Mouse (Mus musculus) C2C12 (cell line): ENCODE results near the gene Sipa1l3. TPM values are rescaled to one million over a fixed set of nuclear protein-coding genes. Genes with fewer than 3 reads are reported as not detected.

Source experiments
- H3K27me3 ChIP-seq: one replicate; pipeline ENCODE4 v1.6.1; 2011; ENCODE audit not compliant: control insufficient read depth, insufficient read depth, insufficient read length
- H3K36me3 ChIP-seq: one replicate; pipeline ENCODE4 v1.6.1; 2011; ENCODE audit not compliant: control insufficient read depth, insufficient read depth
- H3K4me3 ChIP-seq: one replicate; pipeline ENCODE4 v1.5.1; 2011; ENCODE audit warnings: mild to moderate bottlenecking, control low read depth; ENCODE audit not compliant: poor library complexity, insufficient read depth, severe bottlenecking
- H3K79me2 ChIP-seq: one replicate; pipeline ENCODE4 v1.6.1; 2011; ENCODE audit not compliant: control insufficient read depth, insufficient read depth
- H3K79me3 ChIP-seq: one replicate; pipeline ENCODE4 v1.6.1; 2011; ENCODE audit warnings: low read depth, control low read depth
- H3ac ChIP-seq: one replicate; pipeline ENCODE3; 2011; ENCODE audit warnings: low read depth; ENCODE audit not compliant: control insufficient read depth, insufficient read length
- CEBPB ChIP-seq: IDR thresholded peaks from one replicate; pipeline ENCODE4 v1.6.1; 2011; ENCODE audit warnings: low read depth, mild to moderate bottlenecking, control low read depth, moderate library complexity
- CTCF ChIP-seq: IDR thresholded peaks from one replicate; pipeline ENCODE4 v1.5.1; 2011; ENCODE audit not compliant: control insufficient read depth, insufficient read depth, insufficient read length
- FOSL1 ChIP-seq: IDR thresholded peaks from one replicate; pipeline ENCODE4 v1.8.0; 2011; ENCODE audit warnings: mild to moderate bottlenecking, low read length; ENCODE audit not compliant: poor library complexity, insufficient read depth, severe bottlenecking
- MAX ChIP-seq: IDR thresholded peaks from one replicate; pipeline ENCODE4 v1.6.1; 2011; ENCODE audit warnings: mild to moderate bottlenecking, control low read depth
- MYOD1 ChIP-seq: IDR thresholded peaks from one replicate; pipeline ENCODE4 v1.6.1; 2011; ENCODE audit warnings: low read depth; ENCODE audit not compliant: control insufficient read depth, insufficient read length
- MYOG ChIP-seq: IDR thresholded peaks from one replicate; pipeline ENCODE4 v1.6.1; 2011; ENCODE audit not compliant: control insufficient read depth, insufficient read length; ENCODE audit errors: extremely low read depth
- USF1 ChIP-seq: IDR thresholded peaks from one replicate; pipeline ENCODE4 v1.6.1; 2011; ENCODE audit warnings: low read depth, mild to moderate bottlenecking, control low read depth, moderate library complexity
- polyA plus RNA-seq: library from polyadenylated mRNA; unstranded; fragments of >200 nt; fragmentation: generic; extraction: Trizol; gene quantifications from one replicate; pipeline ENCODE4 v1.2.1, GENCODE M21; 2012; ENCODE audit warnings: missing spikeins

Sipa1l3 gene
- polyA plus RNA-seq, 1 experiment = 30.1 TPM

DNA sequence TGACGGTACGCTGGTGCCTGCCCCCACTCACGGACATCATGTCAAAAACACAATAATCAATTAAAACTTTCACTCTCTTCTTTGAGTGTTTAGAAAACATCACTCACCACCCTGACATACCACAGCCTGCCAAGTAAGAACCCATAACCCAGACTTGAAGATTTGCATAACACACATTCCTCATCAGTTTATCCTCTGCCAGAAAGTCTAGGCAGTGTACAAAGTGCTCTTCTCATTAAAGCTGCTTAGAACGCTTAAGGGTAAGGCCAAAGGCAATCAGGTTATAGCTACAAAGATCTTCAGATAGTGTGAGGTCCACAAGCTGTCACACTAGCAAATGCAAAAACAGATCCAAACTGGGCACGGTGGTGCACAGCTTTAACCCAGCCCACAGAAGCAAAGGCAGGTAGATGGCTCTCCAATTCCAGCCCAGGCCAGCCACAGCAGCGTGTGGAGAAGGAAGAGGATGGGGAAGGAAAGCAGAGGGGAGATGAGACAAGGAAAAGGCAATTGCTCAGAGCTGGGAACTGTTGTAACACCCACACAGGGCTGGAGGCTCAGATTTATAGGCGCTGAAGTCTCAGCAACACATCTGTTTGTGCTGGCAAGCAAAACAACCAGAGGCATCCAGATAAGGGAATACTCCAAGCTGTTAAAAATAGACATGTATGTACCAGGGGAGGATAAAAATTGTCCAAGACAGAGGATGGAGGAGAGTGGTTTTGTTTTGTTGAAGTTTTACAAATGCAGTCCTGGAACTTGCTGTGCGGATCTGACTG lies 246.6 kb downstream of the Sipa1l3 start:
- Histone ChIP-seq H3ac (no peak overlapping the region), H3K27me3 (no peaks in the 10 kb centered on the region), H3K36me3 (no peaks in the 10 kb centered on the region), H3K4me3 (no peak overlapping the region), H3K79me2 (no peaks in the 10 kb centered on the region), H3K79me3 (no peaks in the 10 kb centered on the region)
- TF ChIP-seq MAX (no peak), CEBPB (no peak), MYOG (no peak), FOSL1 (no peak), CTCF (no peak), MYOD1 (no peak), USF1 (no peak)

DNA sequence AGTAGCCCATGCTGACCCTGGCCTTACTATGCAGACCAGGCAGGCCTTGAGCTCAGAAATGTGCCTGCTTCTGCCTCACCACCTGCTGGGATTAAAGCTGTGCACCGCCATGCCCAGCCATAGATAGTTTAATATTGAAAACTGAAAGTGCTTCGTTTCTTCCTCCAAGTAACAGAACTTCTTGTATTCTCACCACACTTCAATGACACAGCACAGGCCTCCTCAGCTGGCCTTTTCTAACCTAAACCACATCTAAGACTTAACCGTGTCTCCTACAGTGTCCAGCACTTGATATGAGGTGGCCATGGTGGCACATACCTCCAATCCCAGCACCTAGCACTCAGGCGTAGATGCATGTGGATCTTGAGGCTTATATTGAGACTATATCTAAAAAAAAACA lies 248.0 kb downstream of the Sipa1l3 start:
- Histone ChIP-seq H3K36me3 (no peaks in the 10 kb centered on the region), H3K27me3 (peaks cover 3% of the 10 kb centered on the region), H3K79me2 (no peaks in the 10 kb centered on the region), H3K79me3 (no peaks in the 10 kb centered on the region), H3ac (no peak overlapping the region), H3K4me3 (no peak overlapping the region)
- TF ChIP-seq MAX (no peak), MYOD1 (no peak), CEBPB (no peak), CTCF (no peak), MYOG (no peak)

Other genes starting within 250 kb of the Sipa1l3 start
- gene Spint2, start 236.7 kb downstream of the Sipa1l3 start, polyA plus RNA-seq = not detected
- gene Ppp1r14a, start 229.3 kb downstream of the Sipa1l3 start, polyA plus RNA-seq = 0.43 TPM
- gene Dpf1, start 214.7 kb downstream of the Sipa1l3 start, polyA plus RNA-seq = 14.3 TPM
- not detected for gene Catsperg2, start 208.4 kb upstream of the Sipa1l3 start, polyA plus RNA-seq
- gene Zfp84, start 249.9 kb upstream of the Sipa1l3 start, polyA plus RNA-seq = 3.0 TPM